Mouse (Mus musculus) right cerebral cortex, postnatal 4 days (tissue): ENCODE measurements at regions not wholly inside any gene's neighbourhood (a gene's known extent, or its start where the extent isn't known, plus 50 kb on each side); places are given as distances from the start of the nearest gene placed in this dataset.
A peak's percentile ranks its signal among the peaks of the same experiment; 100 is the strongest.

ENCODE experiments used
- DNase-seq: peaks from one replicate; pipeline ENCODE4 v3.0.0-alpha.2; 2022

DNA sequence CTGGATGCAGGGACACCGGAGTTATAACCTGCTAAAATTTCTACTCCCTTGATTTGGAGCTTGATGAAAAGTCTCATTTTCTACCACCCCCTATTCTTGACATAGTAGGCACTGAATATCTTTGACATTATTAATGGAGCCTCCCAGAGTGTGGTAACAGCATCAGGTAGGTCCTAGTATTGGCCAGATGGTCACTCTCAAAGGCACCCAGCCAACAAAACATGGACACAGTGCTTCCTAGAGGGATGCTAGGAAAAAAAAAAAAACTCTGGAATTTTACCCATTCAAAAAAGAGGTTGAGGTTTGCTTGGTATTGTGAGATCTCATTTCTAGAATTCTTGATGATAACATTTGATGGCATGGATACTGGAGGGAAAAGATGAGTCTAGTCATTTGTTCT, 740.8 kb downstream of the Epm2a start:
- DNase-seq, result no peak

DNA sequence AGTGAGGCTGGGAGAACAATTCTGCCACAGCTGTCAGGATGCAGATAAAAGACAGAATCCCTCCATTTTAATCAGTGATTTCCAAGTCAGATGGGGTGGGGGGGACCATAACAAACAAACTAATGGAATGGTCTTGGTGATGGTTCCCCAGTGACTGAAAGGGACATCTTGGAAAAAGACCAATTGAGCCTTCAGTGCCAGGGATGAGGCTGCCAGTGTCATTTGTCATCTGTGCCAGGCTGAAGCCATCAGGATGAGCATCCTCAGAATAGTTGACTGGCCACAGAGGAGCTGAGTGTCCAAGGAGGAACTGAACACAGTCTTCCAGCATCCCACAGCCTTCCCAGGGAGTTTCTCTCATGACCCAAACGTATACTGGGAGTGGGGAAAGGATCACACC, 749.3 kb downstream of the Epm2a start:
- no peak for DNase-seq

DNA sequence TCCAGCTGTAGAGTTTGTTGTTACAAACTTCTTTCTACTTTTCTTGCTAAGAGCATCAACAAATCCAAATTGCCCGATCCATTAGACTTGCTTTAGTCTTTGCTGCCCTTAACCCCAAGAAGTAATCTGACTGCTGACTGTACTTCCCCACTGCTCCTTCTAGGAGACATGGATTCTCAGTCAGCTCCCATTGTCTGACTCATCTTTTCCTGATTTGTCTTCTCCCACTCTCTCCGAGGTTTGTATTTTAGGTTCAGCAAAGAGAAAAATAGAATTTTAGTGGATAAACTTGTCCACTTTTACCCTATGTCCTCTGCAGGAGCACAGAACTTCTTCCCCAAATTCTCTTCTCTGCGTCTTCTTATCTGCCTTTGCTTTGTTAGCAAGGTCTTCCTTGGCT, 753.5 kb downstream of the Epm2a start:
- no peak for DNase-seq

DNA sequence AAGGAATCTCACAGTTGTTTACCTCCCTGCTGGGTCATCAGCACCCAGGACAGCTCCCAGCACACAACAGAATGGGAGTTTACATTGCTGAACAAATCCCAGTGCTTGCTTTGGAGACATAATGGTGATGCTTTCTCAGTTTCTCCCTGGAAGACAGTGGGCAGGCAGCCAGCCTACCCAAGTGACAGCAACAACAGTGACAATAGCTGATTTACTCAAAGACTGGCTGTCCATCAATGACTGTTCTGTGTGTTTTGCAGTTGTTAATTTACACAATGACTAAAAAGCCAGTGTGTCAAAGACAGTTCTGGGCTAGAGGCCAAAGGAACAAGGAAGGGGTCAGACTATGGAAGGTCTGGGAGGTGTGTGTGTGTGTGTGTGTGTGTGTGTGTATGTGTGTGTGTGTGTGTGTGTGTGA, 762.2 kb downstream of the Utrn start:
- peak; percentile 37 for DNase-seq

DNA sequence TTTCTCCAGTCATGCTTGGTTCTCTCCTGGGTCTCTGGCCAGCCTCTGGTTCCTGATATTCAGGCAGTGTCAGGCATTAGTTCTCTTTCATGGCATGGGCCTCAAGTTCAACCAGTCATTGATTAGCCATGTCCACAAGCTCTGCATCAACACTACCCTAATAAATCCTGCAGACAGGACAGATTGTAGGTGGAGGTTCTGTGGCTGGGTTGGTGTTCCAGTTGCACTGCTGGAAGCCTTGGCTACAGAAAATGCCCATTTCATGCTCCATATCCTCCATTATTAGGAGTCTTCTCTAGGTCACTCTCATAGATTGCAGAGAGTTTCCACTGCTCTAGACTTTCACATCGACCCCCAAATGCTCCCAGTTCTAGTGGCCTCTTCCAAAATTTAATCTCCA, 757.4 kb downstream of the Utrn start:
- no peak for DNase-seq

DNA sequence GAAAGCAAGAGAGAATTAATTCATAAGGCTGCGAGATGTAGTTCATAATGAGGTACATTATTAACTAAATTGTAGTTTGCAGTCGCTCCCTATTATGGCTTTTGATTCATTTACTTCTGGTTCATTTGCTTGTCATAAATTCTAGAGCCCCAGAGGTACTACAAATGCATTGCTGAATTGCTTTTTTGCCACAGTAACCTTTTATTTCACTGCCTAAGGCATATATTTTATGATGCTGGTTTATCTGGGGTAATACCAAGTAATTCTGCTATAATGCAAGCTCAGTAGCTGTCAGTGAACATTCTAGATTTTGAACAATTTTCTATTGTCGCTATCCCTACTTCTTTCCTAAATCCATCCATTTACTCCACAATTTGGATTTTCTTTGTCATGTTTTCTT, 753.4 kb downstream of the Utrn start:
- DNase-seq, result no peak

DNA sequence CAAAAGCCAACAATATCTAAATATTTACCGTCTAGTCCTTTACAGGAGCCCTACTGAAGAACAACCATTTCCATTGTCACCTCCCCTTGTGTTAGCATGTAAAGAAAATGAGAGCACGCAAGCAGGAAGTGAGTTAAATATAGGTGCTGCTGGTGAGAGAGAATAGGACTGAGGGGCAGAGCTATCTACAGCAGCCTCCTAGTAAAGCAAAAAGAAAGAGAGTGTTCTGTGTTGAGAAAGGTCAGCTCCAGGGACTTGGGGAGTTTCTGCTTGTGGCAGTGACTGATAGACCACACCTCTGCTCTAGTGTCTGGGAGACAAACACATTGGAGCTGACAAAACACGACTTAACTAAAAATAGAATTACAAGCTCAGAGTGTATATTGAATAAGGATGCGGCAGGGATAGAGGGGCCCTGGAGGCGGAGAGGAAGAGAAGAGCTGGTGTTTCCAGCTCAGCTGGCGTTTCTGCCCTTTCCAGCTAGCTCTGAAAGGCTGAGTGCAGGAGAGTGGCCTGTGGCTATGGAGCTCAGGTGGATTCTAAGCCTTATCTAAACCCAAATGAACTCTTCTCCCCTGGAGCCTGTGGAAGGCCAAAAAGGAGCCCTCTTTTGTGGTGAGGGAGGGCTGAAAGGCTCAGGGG, 752.4 kb downstream of the Utrn start:
- DNase-seq, result no peak

DNA sequence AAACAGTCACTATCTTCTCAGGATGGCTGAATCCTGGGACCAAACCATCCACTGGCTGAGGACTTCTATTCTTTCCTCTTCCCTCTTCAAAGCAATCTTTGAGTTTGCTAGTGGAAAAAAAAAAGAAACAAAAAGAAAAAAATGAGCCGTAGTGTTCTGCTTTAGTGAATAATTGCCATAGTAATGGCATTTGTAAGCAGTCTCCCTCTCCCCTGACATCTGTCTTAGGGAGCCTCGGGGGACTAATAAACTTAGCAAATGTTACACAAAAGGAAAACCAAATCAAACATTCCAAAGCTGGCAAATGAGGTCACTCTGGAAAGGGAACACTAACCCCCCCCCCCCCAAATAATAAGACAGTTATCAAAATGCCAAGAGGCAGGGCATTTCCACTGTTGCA, 744.9 kb downstream of the Utrn start:
- DNase-seq, result no peak

DNA sequence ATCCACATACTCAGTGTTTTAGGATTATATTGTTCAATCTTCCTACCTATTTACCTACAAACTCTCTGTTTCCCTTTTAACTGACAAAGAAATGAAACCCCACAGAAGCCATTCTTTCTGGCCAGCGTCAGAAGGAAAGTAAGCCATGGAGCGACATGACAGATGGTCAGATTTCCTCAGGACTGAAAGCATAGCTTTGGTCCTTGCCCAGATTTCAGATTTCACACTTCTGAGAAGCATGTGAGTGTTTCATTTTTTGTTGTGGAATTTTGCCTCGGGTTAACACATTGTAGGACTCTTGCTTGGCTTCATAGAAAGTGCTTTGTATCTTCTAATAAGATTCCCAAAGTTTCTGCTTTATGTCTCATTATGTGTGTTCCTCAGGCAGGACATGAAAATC, 739.7 kb downstream of the Utrn start:
- no peak for DNase-seq

DNA sequence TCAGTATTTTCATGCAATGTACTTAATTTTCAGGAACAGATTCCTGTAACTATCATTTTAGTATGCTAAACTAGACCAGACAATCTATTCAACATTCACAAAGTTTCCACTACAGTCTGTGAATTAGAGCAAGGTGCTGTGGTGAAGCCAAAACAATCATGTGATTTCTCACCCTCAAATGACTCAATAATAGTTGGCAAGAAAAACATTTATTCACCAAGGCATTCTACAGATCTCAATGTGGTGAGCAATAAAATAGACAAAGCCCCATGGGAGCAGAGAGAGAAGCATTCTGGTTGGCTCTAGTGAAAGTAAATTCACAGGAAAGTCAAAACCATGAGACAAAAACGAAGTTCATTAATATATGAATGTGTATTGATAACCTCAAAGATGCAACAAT, 724.5 kb downstream of the Utrn start:
- DNase-seq, result no peak

DNA sequence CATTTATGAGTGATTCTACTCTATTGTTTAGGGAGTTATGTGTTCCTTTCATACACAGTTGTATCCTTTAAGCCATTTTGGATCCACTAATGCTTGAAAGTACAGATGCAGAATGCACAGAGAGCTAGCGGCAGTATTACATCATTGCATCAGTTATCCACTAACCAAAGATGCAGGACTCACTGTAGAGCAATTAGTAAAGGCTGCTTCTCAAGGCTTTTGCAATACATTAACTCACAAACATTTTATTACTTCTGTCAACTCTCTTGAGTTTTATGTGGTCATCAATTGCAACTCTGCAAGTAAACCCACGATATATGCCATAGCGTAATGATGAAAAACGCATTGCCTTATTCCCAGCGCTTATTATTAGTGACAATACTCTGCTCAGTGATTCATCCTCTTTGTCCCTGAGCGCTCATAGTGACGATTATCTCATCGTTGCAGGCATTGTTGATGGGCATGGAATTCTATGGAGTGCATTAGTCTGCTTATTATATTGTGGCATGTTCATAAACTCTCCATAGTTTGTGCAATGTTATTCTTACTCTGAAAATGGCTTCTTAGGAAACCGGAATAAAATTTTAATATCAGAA, 722.1 kb downstream of the Utrn start:
- no peak for DNase-seq

DNA sequence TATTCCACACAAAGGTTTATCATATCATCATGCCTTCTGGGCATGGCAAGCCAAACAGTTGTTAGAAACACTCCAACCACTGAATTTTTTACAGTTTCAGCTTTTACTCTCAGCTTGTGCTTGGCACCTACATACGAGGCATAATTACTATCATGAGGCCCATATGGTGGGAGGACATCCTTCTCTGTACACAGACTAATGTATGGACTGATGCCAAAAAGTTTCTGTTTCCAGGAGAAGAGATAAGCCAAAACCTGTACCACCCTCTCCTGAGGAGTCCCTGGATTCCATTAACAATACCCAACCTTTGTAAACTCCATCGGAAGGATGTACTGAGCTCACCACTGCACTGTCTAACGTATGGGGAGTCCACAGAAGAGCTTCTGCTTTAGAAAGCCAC, 698.9 kb downstream of the Utrn start:
- no peak for DNase-seq

DNA sequence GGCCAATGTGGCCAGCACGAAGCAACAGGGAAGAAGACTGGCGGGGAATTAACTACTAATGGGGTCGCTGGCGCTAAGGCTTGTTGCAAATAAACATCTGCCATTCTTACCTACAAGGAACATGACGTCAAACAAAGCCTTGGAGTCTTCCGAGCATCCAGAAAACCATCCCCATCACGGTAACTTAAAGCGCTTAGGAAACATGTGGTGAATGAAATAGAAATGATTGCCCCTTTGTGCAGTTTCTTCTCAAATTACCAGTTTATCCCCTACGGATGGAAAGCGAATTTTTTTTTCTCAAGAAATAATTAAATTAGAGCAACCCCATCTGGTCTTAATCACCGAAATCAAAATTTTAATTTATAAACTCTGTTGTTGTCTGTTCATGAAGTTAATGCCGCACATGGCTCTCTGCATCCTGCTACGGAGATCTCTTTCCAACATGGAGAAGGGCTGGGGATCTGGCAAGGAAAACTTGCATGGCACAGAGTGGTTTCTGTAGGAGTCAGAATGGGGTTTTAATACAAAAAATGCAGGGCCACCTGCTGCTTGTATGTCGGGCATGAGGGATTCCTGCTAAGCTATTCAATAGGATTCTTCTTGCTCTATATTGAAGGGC, 694.9 kb downstream of the Utrn start:
- no peak for DNase-seq

DNA sequence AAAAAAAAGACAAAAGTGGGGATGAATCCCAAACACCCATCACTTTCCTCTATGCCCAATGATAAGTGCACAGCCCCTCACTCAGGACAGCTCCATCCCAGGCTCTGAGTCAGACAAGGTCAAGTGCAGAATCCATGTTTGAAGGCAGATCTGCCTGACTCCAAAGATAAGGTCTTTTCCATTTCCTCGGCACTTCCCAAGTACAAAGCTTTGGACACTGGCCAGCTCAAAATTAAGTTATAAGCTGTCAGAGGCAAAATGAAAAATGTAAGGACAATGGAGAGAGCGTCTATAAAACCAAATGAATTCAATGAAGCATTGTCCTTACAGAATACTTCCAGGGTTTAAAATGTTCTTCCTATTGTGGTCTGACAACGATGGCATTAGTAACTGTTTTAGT, 694.0 kb downstream of the Utrn start:
- no peak for DNase-seq

DNA sequence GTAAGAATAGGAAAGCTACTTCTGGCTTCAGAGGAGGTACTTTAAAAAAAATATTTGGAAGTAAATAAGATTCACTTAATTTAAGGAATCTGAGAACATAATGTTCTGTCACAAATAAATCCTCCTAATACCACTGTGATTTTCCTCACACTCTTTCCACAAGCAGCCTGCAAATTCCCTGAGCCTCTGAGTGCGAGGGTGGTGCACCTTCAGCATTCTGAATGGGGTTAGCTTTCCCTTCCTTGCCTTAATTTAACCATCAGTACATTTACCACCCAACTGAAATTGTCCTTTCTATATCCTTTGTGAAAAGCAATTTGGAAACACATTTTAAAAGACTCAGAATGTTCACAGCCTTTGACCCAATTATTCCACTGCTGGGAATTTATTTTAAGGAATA, 691.7 kb downstream of the Utrn start:
- no peak for DNase-seq

DNA sequence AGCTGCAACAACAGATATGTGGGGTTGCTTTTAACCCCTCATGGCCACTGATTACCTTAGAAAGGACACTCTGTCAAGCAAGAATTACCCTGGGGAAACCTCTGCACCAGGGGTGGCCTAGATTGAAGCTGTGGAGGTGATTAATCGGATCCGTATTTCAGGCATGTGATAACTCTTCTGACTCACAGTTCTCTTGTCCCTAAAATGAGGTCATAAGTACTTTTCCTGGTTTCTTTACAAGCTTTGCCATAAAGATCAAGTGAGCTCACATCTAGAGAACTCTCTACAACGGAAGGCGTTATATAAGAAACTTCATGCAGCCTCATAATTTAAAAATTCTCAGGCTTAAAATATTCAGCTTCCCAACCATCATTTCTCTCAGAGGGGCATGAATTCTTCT, 688.2 kb downstream of the Utrn start:
- DNase-seq, result no peak

DNA sequence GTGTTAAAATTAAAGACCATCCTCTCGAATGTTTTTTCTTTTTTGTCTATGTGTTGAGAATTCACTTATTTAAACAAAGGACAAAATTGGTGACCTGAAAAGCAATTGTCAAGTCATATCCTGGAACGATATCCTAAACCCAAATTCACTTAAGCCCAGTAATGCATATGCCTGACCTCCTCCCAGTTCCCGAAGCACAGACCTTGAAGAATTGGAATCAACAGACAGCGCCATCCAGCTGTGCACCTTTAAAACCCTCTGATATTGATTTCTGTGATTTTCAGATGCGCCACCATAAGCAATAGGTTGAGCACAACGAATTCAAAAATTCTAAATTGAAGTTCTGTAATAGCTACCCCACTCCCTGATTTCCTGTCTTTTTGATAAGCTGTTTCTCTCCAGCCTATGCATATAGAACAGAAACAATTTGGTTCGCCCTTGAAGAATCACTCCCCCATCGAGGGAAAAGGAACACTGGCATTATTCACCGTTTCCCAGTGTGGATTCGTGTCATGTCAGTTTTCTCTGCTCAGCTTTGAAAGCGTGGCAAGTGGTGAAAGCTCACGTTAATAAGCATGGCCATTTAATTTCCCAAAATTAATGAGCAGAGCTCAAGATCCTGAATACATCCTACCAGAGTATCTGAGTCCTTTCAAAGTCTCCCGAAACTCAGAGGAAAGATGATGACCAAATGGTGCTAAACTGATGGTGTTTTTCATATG, 682.1 kb downstream of the Utrn start:
- no peak for DNase-seq

DNA sequence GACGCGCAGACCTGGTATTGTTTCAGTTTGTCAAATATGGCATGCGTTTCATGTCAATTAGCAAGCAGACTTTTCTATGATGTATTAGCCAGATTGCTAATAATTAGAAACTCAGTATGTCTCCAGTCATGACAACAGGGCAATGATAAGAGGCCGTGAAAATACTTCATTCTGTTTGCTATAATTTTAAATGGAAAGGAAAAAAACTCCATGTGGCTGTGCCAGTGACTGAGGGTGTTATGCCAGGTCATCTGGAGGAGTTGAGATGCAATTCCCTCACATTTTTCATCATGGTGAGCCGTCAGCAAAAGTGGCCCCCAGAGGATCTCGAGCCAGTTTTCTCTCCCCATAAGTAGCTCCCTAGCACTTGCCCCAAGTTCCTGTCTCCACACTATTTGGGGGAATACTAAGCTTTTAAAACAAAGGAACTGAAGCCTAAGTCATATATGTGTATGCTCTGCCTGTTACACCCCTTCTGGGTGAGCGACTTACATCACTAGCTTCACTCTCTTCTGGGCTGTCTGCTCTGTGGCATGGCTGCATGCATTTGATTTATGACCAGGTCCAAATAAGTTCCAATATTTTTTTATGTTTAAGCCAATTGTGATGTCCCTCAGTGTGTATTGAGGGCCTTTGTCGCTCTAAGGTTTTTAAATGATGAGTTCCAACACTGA, 681.4 kb downstream of the Utrn start:
- DNase-seq, result no peak

DNA sequence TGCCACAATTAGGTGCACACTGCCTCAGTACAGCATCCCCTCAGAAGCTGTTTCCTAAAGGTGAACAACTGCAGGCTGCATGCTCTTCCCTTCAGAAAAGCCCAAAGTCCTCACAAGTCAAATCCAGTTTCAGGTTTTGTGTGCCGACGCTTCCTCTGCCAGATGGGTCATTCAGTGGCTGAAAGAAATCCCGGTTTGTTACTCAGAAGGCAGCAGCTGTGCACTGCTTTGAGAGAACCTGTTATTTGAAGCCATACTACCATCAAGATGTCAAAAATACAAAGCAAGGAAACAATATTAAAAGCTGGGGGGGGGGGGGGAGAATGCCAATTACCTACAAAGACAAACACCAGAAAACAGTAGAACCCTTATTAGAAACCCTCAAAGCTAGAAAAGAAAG, 678.7 kb downstream of the Utrn start:
- DNase-seq, result no peak

DNA sequence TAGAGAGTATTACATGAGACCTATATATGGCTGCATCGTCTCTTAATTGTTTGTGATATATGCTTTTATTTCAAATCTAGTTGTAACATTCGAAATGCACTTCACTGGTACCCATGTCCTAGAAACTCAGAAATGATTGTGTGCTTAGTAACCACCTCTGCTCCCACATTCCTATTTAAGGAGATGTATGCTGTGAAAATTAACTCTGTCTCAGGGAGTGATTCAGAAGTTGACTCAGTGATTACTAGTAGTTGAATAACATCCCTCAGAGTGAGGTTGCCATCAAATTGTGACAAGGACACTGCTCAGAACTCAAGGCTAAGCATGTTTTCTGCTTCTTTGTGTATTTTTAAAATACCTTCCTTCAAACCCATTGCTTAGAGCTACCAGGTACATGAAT, 661.9 kb downstream of the Utrn start:
- no peak for DNase-seq

DNA sequence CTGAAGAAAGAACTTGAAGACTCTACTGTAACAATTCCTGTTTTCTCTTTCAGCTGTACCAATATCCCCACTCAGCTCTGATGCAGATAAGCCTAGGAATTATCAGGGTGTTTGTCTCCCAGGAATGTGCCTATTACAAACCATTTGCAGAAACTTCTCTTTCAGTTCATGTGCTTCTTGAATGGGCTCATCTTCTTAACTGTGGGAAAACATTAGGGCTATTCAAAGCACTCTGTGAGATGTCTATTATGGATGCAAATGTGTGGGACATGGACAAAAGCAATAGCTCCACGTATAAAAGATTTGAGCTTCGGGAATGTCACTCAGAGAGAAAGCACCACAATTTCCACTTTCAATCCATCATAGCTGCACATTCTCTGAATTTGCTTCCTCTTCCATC, 659.0 kb downstream of the Utrn start:
- DNase-seq, result no peak

DNA sequence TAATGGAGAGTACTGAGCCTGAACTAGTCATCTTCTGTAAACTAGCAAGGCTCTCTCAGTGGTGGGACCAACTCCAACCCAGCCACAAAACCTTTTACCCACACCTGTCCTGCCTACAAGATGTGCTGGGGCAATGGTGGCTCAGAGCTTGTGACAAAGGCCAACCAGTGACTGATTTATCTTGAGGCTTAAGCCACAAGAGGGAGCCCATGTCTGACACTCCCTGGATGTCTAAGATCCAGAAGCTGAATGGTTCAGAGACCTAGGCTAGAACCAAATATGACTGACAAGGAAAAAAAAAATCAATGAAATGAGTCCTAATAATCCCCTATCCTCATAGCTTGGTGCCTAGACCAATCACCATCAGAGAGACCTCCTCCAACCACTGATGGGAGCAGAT, 650.3 kb downstream of the Utrn start:
- no peak for DNase-seq

DNA sequence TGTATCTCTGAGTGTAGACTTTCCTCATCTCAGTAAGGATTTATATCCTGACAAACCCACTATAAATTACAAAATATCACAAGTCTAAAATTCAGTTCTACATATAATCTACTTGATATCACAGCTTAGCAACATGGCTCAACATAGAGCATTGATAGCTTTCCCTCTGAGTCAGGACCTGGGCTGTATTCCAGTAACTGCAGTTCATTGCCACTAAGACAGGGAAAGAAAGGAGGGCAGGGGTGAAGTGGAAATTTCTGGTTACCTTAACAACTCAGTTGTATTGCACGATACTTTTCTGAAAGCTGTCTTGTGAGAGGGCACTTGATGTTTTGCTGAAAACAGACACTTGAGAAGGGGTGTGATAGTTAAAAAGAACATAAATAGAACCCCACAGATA, 635.0 kb downstream of the Utrn start:
- no peak for DNase-seq

DNA sequence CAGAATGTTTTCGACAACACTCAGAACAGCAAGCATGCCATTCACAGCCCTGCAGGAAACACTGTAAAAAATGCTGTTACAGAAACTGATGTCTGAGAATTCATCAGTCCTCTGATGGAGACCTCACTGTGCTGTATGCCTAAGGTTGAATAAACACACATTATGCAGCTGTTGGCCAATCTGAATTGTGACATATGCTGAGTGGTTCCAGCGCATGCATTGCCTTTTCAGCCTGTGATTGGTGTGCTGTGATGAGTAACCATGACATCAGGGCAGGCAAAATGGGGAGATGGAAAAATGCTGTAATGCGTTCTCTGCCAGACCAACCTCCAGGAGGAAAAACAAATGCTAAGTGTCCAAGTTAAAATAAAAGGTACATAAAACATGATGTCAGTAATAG, 620.3 kb downstream of the Utrn start:
- no peak for DNase-seq
